Mouse (Mus musculus) heart, adult 18-20 months (tissue): ENCODE results near the gene Hist1h1d. TPM values are rescaled to one million over a fixed set of nuclear protein-coding genes. Genes with fewer than 3 reads are reported as not detected.
A peak's percentile ranks its signal among the peaks of the same experiment; 100 is the strongest.
"Not testable (repeated sequence)": the region's sequence is repeated elsewhere in the genome, so short reads cannot be mapped to it uniquely, and the experiment has no call there.

Experiments used
- DNase-seq, 2 experiments: peaks; one replicate each; pipeline ENCODE4 v3.0.0; 2021 to 2022; ENCODE audit warnings: mixed read lengths in 1 of 2
- total RNA-seq, 2 experiments: library from RNA; stranded (reverse); gene quantifications; 2 replicates each; pipeline ENCODE4 v1.2.3; 2021

Hist1h1d gene
- total RNA-seq, 2 experiments from 2014 or later: 0.94 to 1.0 TPM

DNA sequence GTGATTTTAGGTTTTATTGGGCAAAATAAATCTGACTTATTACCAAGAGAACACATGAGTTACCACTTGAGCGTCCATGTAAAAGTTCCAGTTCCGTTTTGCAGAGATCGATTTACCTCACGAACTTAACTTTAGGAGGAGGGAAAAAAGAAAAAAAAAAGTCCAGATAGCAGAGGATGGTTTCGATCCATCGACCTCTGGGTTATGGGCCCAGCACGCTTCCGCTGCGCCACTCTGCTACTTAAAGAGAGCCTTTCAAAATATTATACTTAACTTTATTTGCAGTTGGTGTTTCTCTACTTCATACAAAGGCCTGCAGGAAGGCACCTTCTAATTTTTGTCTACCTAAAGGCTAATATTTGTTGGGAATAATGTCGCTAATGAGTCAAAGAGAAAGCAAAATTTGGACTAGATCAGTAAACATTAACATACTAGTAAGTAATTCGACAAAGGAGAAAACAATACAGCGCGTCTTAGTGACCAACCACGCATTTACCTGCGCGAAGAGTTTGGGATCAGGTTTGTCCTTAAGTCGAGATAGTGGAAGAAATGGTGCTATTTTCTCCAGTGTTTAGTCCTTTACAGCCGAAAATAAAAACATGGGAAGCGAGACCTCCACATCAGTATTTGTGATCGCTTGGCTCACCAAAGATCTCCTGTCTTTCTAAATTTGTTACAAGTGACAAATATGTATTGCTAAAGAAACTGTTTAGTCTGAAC, 22.7 kb upstream of the Hist1h1d start:
- DNase-seq: peak; percentile 75 to 89

DNA sequence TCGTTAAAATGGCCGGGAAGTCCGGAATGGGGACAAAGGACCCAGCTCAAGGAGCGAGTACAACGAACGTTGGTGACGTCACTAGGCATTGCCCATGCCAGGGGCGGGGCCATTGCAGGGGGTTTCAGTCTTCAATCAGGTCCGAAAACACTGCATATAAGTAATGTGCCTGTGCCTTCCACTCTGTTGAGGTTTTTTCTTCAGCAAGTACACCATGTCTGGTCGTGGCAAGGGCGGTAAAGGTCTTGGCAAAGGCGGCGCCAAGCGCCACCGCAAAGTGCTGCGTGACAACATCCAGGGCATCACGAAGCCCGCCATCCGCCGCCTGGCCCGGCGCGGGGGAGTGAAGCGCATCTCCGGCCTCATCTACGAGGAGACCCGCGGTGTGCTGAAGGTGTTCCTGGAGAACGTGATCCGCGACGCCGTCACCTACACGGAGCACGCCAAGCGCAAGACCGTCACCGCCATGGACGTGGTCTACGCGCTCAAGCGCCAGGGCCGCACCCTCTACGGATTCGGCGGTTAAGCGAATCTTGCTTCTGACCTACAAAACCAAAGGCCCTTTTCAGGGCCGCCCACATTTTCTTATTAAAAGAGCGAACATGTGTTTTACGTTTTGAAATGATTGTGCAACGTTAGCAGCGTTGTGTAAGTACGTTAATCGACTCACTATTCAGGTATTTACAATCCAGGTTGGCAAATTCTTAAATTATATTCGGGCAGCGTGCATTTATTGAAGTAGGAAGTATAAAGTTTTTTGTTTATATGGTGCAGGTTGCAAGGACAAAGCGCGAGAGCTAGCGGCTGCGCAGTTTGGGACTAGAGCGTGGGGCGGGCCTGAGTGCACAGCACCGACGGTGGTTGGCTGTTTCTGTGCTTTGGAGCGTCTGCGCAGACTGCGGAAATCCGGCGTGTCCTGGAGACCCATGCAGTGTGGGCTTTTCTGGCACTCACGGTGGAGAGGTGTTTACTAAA, 21.9 kb upstream of the Hist1h1d start, which contains the start of gene Hist1h4h:
Hist1h4h (plus strand) TSS at position 150 of the 975 bp plus-strand sequence.
- DNase-seq: peak; percentile 98 to 99

DNA sequence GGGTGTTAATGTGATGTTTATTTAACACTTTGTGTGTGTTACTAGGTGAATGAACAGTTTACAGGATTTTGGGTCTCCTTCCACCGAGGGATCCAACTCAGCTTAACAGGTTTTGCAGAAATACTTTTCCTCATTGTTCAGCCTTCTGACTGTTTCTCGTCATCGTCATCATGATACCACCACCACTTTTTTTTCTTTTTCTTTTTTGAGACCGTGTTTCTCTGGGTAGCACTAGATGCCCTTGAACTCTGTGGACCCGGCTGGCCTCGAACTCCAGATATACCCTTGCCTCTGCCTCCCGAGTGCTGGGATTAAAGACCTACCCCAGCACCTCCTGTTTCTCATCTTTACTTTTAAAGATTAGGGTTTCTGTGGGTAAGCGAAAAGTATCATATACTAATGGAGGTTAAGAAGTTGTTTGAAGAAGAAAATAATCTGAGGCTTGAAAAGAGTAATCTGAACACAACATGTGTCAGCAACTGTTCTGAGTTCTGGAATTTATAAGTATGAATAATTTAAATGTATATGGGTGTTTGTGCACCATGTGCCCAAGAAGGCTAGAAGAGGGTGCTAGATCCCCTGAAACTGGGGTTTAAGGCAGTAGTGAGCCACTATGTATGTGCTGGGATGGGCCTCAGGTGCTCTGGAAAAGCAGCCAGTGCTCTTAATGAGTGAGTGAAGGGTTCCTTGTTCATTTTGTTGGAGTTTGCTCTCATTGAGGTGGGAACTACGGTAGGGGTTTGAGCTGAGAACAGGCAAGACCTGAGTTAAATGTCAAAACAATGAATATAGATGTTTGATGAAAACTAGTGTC, 20.6 kb upstream of the Hist1h1d start:
- no peak for DNase-seq

DNA sequence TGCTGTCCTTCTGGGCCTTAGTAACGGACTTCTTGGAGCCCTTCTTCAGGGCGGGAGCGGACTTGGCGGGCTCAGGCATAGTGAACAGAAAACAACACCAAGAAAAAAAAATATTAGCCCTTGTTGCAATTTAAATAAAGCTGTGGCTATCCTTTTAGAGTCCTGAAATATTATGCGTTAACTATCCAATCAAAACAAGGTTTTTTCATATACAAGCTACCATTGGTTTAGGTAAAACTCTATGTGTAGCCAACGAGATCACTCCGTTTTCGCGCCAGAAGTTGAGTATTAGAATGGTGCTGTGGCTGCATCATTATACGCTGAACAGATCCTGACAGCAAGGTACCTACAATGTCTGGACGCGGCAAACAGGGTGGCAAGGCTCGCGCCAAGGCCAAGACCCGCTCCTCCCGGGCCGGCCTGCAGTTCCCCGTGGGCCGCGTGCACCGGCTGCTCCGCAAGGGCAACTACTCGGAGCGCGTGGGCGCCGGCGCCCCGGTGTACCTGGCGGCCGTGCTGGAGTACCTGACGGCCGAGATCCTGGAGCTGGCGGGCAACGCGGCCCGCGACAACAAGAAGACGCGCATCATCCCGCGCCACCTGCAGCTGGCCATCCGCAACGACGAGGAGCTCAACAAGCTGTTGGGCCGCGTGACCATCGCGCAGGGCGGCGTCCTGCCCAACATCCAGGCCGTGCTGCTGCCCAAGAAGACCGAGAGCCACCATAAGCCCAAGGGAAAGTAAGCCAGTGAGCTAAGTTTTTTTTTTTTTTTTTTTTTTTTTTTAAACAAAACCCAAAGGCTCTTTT, 19.3 kb upstream of the Hist1h1d start, which contains the start of gene Hist1h2af:
Hist1h2af (plus strand) TSS at position 347 of the 808 bp plus-strand sequence.
- peak; percentile 50 to 59 for DNase-seq

DNA sequence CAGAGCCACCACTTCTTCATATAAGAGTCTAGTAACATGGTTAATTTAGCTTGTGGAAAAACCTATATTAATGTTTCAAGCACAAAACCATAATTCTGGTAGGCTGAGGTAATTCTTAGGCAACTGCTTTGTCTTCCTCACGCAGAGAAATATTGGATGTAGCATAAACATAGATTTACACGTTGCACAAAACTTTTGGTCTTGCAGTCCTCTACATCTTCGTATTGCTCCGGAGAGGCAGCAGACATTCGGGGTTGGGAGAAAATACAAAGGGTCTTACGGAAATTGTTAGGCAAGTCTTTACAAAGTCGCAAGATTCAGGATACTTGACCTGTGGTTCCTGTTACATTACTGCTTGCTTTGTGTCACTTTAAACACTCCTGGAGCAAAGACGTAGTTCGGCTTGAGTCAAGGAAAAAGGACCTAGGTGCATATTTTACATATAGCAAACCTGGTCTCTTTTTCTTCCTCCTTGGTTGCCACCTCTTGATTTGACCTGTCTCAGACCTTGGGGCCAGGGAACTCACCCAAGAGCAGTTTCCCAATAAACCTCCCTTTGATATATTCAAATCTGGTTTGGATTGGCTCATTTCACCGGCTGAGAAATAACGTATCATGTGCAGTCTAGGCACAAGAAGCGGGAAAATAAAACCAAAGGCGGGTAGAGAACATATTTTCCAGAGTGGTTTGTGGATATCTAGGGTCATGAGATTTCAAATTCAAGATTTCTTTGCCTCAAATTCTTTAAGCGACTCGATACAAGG, 18.5 kb upstream of the Hist1h1d start:
- DNase-seq: peak in 1 of 2 experiments; percentile 20

DNA sequence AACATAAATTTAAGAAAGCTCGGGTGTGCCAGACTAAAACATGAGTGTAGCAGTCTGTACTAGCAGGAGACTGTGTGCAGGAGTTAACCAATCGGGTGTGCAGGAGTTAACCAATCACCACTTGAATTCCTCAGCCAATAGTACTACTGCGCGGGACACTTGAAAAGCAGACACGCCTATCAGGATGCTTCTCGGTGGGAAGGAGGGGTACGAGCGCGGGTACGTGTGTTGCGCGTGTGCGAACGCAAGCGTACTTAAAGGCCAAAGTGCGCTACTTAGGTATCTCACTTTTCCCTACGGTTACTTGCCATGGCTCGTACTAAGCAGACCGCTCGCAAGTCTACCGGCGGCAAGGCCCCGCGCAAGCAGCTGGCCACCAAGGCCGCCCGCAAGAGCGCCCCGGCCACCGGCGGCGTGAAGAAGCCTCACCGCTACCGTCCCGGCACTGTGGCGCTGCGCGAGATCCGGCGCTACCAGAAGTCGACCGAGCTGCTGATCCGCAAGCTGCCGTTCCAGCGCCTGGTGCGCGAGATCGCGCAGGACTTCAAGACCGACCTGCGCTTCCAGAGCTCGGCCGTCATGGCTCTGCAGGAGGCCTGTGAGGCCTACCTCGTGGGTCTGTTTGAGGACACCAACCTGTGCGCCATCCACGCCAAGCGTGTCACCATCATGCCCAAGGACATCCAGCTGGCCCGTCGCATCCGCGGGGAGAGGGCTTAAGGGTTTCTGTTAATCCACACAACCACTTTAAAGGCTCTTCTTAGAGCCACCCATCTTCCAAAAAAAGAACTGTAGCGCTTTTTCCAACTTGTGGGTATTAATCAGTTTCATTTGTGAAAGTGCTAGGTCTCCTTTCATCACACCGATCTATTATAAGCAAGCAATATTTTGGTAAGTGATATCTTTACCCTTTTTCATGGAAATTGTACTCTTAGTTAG, 17.7 kb upstream of the Hist1h1d start, which contains the start of gene Hist1h3g:
Hist1h3g (plus strand) TSS at position 286 of the 939 bp plus-strand sequence.
- peak; percentile 89 to 94 for DNase-seq

DNA sequence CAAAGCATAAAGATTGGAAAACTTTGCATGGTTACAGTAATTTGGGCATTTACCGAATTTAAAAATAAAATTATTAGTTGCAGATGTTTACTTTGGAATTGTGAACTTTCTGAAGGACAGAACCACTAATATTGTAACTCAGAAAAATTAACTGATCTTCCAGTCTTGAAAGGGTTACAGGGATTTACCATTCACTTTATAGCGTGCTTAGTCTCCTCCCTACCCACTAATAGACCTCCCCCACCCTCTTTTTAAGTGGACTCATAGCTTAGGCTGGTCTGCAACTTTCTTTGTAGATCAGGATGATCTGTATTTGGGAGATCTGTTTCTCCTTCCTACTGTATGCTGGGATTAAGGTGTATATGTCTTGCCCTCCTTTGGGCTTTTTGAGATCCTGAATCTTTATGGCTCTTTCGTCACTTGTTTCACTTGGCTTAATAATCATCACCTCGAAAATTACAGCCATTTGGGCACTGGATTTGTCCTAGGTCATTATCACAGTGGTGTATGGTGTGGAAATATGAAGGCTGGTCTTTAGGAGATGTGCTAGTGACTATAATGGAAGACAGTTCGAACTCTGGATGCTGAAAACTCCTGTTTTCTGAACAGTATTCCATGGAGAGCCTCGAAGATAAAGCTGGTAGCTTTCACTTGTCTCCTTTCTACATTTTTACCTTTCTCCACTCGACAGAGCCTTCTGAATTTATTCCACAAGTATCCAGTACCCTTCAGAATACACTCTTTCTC, 16.8 kb upstream of the Hist1h1d start:
- DNase-seq: no peak

DNA sequence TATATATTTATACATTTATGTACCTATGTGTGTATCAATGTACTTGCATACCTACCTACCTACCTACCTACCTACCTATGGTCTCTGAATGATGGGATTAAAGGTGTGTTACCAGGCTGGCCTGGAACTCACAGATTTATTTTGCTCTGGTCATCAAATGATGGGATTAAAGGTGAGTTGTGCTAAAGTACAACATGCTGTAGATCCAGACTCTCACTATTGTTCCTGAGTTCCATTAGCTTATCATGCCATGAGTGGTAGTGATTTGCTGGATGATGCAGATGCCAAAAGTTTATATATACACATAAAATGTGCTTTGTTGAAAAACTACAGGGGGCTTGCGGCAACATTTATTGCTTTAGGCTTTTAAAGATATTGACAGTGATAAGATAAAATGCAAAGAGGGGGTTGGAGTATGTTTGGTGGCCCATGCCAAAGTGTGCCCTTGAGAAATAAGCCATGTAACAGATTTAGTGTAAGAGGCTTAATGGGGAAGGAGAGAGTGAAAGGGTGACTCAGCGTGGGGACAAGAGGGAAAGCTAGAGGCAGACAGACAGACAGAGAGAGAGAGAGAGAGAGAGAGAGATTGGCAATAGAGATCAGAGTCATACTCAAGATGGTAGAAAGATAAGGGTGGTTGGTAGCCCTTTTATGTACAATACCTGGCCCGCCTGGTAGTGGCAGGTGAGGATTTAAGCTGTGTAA, 15.9 kb upstream of the Hist1h1d start:
- no peak for DNase-seq

DNA sequence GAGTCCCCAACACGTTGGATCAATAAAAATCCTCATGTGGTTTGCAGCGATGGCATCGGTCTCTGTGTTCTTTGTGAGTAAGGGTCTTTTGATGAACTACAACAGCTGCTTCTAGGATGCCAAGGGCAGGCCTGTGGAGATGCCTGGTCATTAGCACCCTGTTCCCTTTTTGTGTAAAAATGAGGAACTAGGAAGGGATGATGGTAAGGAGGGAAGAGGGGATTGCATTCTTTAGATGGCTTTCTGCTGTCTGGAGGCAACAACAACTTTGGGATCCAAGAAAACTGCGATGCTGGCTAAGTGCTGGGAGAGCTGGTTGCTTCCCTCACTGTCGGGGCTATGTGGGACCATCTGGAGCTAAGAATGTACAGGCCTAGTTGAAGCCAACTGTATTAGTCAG, 14.8 kb upstream of the Hist1h1d start:
- DNase-seq: no peak

DNA sequence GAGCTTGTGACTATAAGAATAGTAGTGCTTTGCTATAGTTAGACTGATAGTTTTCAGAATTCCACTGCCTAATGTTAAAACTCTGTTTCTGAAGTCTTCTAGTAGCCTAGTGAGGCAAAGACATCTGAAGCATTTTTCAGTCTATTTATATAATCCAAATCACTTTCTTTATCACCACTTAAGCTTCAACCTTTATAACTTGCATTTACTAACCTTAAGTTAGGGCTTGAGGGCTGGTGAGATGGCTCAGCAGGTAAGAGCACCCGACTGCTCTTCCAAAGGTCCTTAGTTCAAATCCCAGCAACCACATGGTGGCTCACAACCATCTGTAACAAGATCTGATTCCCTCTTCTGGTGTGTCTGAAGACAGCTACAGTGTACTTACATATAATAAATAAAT, 13.2 kb upstream of the Hist1h1d start:
- not testable (repeated sequence) for DNase-seq

DNA sequence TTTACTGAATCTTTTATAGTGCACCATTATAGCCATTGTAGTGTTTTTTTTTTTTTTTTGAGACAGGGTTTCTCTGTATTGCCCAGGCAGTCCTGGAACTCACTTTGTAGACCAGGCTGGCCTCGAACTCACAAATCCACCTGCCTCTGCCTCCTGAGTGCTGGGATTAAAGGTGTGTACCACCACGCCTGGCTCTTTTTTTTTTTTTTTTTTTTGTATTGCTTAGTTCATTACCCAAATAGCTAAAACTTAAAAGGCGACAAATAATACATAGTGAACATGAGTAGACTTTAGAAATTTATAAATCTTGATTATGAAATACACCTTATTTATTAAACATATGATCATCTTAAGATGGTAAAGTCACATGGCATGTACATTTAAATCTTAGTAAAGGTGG, 11.6 kb upstream of the Hist1h1d start:
- no peak for DNase-seq

DNA sequence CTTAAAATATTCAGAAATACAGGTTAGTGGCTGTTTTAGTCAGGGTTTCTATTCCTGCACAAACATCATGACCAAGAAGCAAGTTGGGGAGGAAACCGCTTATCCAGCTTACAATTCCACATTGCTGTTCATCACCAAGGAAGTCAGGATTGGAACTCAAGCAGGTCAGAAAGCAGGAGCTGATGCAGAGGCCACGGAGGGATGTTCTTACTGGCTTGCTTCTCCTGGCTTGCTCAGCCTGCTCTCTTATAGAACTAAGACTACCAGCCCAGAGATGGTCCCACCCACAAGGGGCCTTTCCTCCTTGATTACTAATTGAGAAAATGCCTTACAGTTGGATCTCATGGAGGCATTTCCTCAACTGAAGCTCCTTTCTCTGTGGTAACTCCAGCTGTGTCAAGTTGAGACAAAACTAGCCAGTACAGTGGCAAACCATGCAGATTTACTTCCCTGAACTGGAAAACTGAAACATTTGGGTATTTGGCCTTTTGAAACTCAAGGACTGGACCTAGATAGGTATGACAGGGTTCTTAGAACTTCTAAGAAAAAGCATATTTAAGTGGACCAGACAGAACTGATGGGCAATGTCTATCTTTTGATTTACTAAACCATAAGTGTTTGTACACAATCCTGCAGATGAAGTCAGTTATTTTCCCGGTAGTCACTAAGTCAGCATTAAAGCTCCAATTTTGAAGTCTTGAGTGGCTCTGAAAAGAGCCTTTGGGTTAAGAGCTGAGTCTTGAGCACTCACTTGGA, 10.7 kb upstream of the Hist1h1d start:
- not testable (repeated sequence) for DNase-seq

DNA sequence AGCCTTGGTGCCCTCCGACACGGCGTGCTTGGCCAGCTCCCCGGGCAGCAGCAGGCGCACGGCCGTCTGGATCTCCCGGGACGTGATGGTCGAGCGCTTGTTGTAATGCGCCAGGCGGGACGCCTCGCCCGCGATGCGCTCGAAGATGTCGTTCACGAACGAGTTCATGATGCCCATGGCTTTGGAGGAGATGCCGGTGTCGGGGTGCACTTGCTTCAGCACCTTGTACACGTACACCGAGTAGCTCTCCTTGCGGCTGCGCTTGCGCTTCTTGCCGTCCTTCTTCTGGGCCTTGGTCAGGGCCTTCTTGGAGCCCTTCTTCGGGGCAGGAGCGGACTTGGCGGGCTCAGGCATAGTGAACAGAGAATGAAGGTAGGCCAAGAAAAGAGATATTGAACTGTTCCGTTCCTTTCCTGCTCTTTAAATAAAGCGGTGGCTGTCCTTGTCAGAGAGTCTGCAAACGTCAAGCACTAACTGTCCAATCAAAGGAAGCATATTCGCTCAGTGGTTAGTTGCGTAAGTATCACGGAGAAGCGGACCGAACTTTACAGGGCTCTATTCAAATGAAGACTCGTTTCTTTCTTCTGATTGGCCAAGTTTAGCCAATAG, 10.0 kb upstream of the Hist1h1d start, which contains the start of gene Hist1h2bh:
Hist1h2bh (minus strand) TSS at position 394 of the 609 bp plus-strand sequence.
- peak; percentile 81 to 91 for DNase-seq

DNA sequence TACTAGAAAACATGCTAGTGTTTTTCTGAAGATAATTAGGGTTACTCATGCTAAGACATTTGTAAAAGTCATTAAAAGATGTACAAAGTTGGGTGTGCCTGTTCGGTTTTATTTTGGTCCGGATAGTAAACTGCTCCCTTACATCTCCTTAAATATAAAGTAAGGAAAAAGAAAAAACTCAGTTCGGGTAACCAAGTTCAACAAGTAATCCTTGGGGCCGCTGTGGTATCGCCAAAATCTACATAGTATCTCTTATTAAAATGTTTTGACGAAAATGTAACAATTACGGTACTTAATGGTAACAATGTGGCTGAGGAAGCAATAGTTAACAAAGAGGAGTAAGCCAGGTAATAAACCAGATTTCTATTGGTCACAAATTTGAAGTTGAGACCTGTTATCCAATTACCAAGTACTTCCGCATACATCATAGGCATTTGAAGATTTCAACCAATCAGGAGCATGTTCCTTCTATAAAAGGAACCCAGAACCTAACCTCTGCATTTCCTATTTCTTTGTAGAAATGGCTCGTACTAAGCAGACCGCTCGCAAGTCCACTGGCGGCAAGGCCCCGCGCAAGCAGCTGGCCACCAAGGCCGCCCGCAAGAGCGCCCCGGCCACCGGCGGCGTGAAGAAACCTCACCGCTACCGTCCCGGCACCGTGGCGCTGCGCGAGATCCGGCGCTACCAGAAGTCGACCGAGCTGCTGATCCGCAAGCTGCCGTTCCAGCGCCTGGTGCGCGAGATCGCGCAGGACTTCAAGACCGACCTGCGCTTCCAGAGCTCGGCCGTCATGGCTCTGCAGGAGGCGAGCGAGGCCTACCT, 8.9 kb upstream of the Hist1h1d start, which contains the start of gene Hist1h3f:
Hist1h3f (plus strand) TSS at position 88 of the 822 bp plus-strand sequence.
- peak; percentile 89 to 90 for DNase-seq

DNA sequence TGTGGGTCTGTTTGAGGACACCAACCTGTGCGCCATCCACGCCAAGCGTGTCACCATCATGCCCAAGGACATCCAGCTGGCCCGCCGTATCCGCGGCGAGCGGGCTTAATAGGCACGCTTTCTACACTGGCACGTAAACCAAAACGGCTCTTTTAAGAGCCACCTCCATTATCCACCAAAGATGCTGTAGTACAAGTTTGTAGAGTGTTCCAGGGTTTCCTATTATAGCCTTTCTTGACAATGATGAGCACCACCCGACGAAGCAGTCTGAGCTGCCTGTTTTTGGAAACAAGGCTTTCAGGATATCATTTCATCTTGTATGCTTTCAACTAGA, 8.3 kb upstream of the Hist1h1d start:
- DNase-seq: not testable (repeated sequence)
